ENCODE assay signal across 25 mouse cellular contexts in genomic region chr1:181424922-181425321, GRCm38 (mm10).
DNase-seq lines count a peak whose midpoint lies in the region; ATAC-seq and TF ChIP-seq lines count a peak whose summit lies in the region.
"Had no signal": no experiment of that assay in that cellular context is flagged by ENCODE, and none has a peak within 500 bp of the region (broad histone marks: within the 10 kb centered on the region; RNA-seq: fewer than 3 reads in every experiment).

No protein-coding gene starts in this region.

- no peak overlapping the region for H3K4me3 ChIP-seq in intestine, embryonic 16.5 days (ENCODE audit: low read length)
- no peak overlapping the region for H3K4me3 ChIP-seq in stomach, embryonic 15.5 days (replicated peaks)
- H3K4me3 ChIP-seq in gastrocnemius, adult 2 months: no peak overlapping the region
- H3K4me3 ChIP-seq in hindbrain, embryonic 14.5 days (replicated peaks; ENCODE audit: low read length): no peak overlapping the region
- H3K4me3 ChIP-seq: embryonic facial prominence, embryonic 10.5 days; embryonic facial prominence, embryonic 13.5 days; erythroblast, embryonic 14.5 days; forebrain, embryonic 12.5 days; forebrain, embryonic 15.5 days; heart, adult 2 months; heart, embryonic 10.5 days; heart, embryonic 13.5 days; hindbrain, embryonic 15.5 days had no signal

- H3K27ac ChIP-seq in intestine, embryonic 16.5 days (ENCODE audit: low read length): no peak overlapping the region
- no peak overlapping the region for H3K27ac ChIP-seq in stomach, embryonic 15.5 days
- no peak overlapping the region for H3K27ac ChIP-seq in gastrocnemius, adult 2 months
- H3K27ac ChIP-seq in hindbrain, embryonic 14.5 days: no peak overlapping the region
- H3K27ac ChIP-seq: embryonic facial prominence, embryonic 10.5 days; embryonic facial prominence, embryonic 13.5 days; forebrain, embryonic 12.5 days; forebrain, embryonic 15.5 days; heart, adult 2 months; heart, embryonic 10.5 days; heart, embryonic 13.5 days; hindbrain, embryonic 15.5 days had no signal

- intact Hi-C loops in gastrocnemius, adult 2 months (cut with DNase I): no loop called here

- no peaks in the 10 kb centered on the region for H3K4me1 ChIP-seq in intestine, embryonic 16.5 days (ENCODE audit: control insufficient read depth, insufficient read depth, low read length)
- H3K4me1 ChIP-seq in stomach, embryonic 15.5 days: no peaks in the 10 kb centered on the region
- peaks cover 10% of the 10 kb centered on the region for H3K4me1 ChIP-seq in hindbrain, embryonic 14.5 days (replicated peaks; ENCODE audit: control insufficient read depth, insufficient read depth, low read length)

- TF ChIP-seq CTCF in gastrocnemius, adult 2 months (IDR thresholded peaks at IDR 0.05): no peak

- WGBS in intestine, embryonic 16.5 days: 60% methylated on average over 3 of the region's 3 CpGs
- 71% methylated on average over 3 of the region's 3 CpGs for WGBS in stomach, embryonic 15.5 days
- WGBS in hindbrain, embryonic 14.5 days: 89% methylated on average over 3 of the region's 3 CpGs

- H3K36me3 ChIP-seq in intestine, embryonic 16.5 days (ENCODE audit: control insufficient read depth, insufficient read depth, low read length): no peaks in the 10 kb centered on the region
- H3K36me3 ChIP-seq in stomach, embryonic 15.5 days: no peaks in the 10 kb centered on the region
- H3K36me3 ChIP-seq in hindbrain, embryonic 14.5 days (replicated peaks; ENCODE audit: control insufficient read depth, insufficient read depth): no peaks in the 10 kb centered on the region
- H3K36me3 ChIP-seq: embryonic facial prominence, embryonic 10.5 days; embryonic facial prominence, embryonic 13.5 days; forebrain, embryonic 12.5 days; forebrain, embryonic 15.5 days; heart, embryonic 10.5 days; heart, embryonic 13.5 days; hindbrain, embryonic 15.5 days had no signal

- H3K9me3 ChIP-seq in intestine, embryonic 16.5 days (ENCODE audit: control insufficient read depth, low read length): no peaks in the 10 kb centered on the region
- no peaks in the 10 kb centered on the region for H3K9me3 ChIP-seq in stomach, embryonic 15.5 days
- H3K9me3 ChIP-seq in hindbrain, embryonic 14.5 days (ENCODE audit: control insufficient read depth, low read length): no peaks in the 10 kb centered on the region
- H3K9me3 ChIP-seq: embryonic facial prominence, embryonic 10.5 days; embryonic facial prominence, embryonic 13.5 days; forebrain, embryonic 12.5 days; forebrain, embryonic 15.5 days; heart, embryonic 10.5 days; heart, embryonic 13.5 days; hindbrain, embryonic 15.5 days had no signal

- no peaks in the 10 kb centered on the region for H3K27me3 ChIP-seq in intestine, embryonic 16.5 days (replicated peaks; ENCODE audit: control insufficient read depth, insufficient read depth, low read length)
- no peaks in the 10 kb centered on the region for H3K27me3 ChIP-seq in stomach, embryonic 15.5 days (replicated peaks)
- no peaks in the 10 kb centered on the region for H3K27me3 ChIP-seq in hindbrain, embryonic 14.5 days (ENCODE audit: control insufficient read depth, insufficient read depth, low read length)
- H3K27me3 ChIP-seq: embryonic facial prominence, embryonic 13.5 days; forebrain, embryonic 12.5 days; forebrain, embryonic 15.5 days; hindbrain, embryonic 15.5 days had no signal

- no peak overlapping the region for H3K4me2 ChIP-seq in intestine, embryonic 16.5 days (ENCODE audit: low read depth, low read length)
- no peak overlapping the region for H3K4me2 ChIP-seq in stomach, embryonic 15.5 days
- H3K4me2 ChIP-seq in hindbrain, embryonic 14.5 days (replicated peaks): no peak overlapping the region
- H3K4me2 ChIP-seq: embryonic facial prominence, embryonic 13.5 days; forebrain, embryonic 12.5 days; forebrain, embryonic 15.5 days; heart, embryonic 13.5 days; hindbrain, embryonic 15.5 days had no signal

- peak; percentile 30 for DNase-seq in 3134 (ENCODE audit: extremely low read depth, insufficient read length, low spot score)
- no peak for DNase-seq in gastrocnemius, adult 2 months
- DNase-seq in kidney, adult 8-10 months: no peak
- DNase-seq in hindbrain, embryonic 14.5 days (ENCODE audit: low spot score): no peak
- DNase-seq: cerebellum, adult 11-12 months; cerebellum, adult 8-10 months; cerebellum, postnatal 10 days; cerebellum, postnatal 36 days; embryo, embryonic 11 days; gastrocnemius, postnatal 10 days; gastrocnemius, postnatal 36 days; heart, adult 2 months; heart, postnatal 14 days; heart, postnatal 4 days had no signal

- no peak overlapping the region for H3K9ac ChIP-seq in intestine, embryonic 16.5 days (ENCODE audit: low read depth, low read length)
- H3K9ac ChIP-seq in stomach, embryonic 15.5 days: no peak overlapping the region
- no peak overlapping the region for H3K9ac ChIP-seq in hindbrain, embryonic 14.5 days
- H3K9ac ChIP-seq: embryonic facial prominence, embryonic 13.5 days; forebrain, embryonic 12.5 days; forebrain, embryonic 15.5 days; heart, embryonic 13.5 days; hindbrain, embryonic 15.5 days had no signal

- ATAC-seq in intestine, embryonic 16.5 days: peak; percentile 79
- ATAC-seq in stomach, embryonic 15.5 days (ENCODE audit: insufficient read depth, low FRiP score, low read depth): peak; percentile 39; the same call in 1 of the 2 replicates
- no peak for ATAC-seq in hindbrain, embryonic 14.5 days (ENCODE audit: low FRiP score)
- ATAC-seq: CD4-positive, CD25-positive, alpha-beta regulatory T cell, adult 4 months; forebrain, embryonic 15.5 days had no signal
